Mouse (Mus musculus): ENCODE results near the gene Rcc1.
"Not testable (repeated sequence)": the region's sequence is repeated elsewhere in the genome, so short reads cannot be mapped to it uniquely, and the experiment has no call there.

Rcc1 gene

GRCm38 (mm10) chr4:132291056-132291455 lies 62.3 kb downstream of the Rcc1 start:
- no peak for DNase-seq (ENCODE audit: extremely low read depth, low read depth, low spot score)

DNA sequence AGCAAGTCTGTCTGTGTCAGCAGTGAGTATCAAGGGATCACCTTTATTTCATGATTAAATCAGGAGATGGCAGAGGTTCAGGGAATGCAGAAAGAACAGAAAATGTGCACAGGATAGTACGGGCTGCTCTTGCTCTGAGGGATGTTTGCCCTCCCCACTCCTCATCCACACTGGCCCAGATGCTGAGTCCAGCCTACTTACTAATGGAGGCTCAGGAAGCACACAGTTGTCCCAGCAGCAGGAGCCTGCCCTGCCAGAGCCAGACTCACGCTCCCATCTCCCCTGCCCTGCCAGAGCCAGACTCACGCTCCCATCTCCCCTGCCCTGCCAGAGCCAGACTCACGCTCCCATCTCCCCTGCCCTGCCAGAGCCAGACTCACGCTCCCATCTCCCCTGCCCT lies 64.6 kb downstream of the Rcc1 start:
- not testable (repeated sequence) for DNase-seq (ENCODE audit: extremely low read depth, low read depth, low spot score)

All from fat pad, adult 2 months (tissue).